30 mouse cellular contexts compared by ENCODE assay signal in genomic region chr19:10685727-10686126, GRCm38 (mm10). TPM values are rescaled to one million over a fixed set of nuclear protein-coding genes. Genes with fewer than 3 reads are reported as not detected.
A peak's percentile ranks its signal among the peaks of the same experiment; 100 is the strongest.
DNase-seq lines count a peak whose midpoint lies in the region; ATAC-seq lines count a peak whose summit lies in the region.
"Had no signal": no experiment of that assay in that cellular context is flagged by ENCODE, and none has a peak within 500 bp of the region (broad histone marks: within the 10 kb centered on the region; RNA-seq: fewer than 3 reads in every experiment).

No protein-coding gene starts in this region.

- 65% methylated on average over 2 of the region's 2 CpGs for WGBS in liver, embryonic 12.5 days (ENCODE audit: insufficient replicate concordance)
- WGBS in liver, embryonic 11.5 days: 82% methylated on average over 2 of the region's 2 CpGs
- WGBS in stomach, embryonic 15.5 days: 60% methylated on average over 2 of the region's 2 CpGs
- whole genome bisulfite sequencing in hindbrain, embryonic 14.5 days: 84% methylated on average over 2 of the region's 2 CpGs

- H3K27ac ChIP-seq in liver, embryonic 12.5 days: peak overlapping the region; percentile 42; the same call in 1 of the 2 replicates
- no peak overlapping the region for H3K27ac ChIP-seq in liver, embryonic 11.5 days (ENCODE audit: low read depth, low read length)
- no peak overlapping the region for H3K27ac ChIP-seq in stomach, embryonic 15.5 days
- no peak overlapping the region for H3K27ac ChIP-seq in hindbrain, embryonic 14.5 days
- H3K27ac ChIP-seq: embryonic facial prominence, embryonic 12.5 days; gastrocnemius, adult 2 months; heart, embryonic 15.5 days; hindbrain, embryonic 10.5 days; hindbrain, embryonic 13.5 days; hindbrain, postnatal 0 days had no signal

- no peaks in the 10 kb centered on the region for H3K9me3 ChIP-seq in liver, embryonic 12.5 days (replicated peaks)
- no peaks in the 10 kb centered on the region for H3K9me3 ChIP-seq in liver, embryonic 11.5 days (ENCODE audit: control insufficient read depth, low read length)
- H3K9me3 ChIP-seq in stomach, embryonic 15.5 days: no peaks in the 10 kb centered on the region
- no peaks in the 10 kb centered on the region for H3K9me3 ChIP-seq in hindbrain, embryonic 14.5 days (ENCODE audit: control insufficient read depth, low read length)
- H3K9me3 ChIP-seq: embryonic facial prominence, embryonic 12.5 days; embryonic facial prominence, embryonic 15.5 days; heart, embryonic 12.5 days; heart, embryonic 15.5 days; hindbrain, embryonic 10.5 days; hindbrain, embryonic 13.5 days had no signal

- H3K9ac ChIP-seq in liver, embryonic 12.5 days: no peak overlapping the region
- H3K9ac ChIP-seq in liver, embryonic 11.5 days (ENCODE audit: low read depth, low read length): no peak overlapping the region
- no peak overlapping the region for H3K9ac ChIP-seq in stomach, embryonic 15.5 days
- H3K9ac ChIP-seq in hindbrain, embryonic 14.5 days: no peak overlapping the region
- H3K9ac ChIP-seq: embryonic facial prominence, embryonic 12.5 days; embryonic facial prominence, embryonic 15.5 days; forebrain, postnatal 0 days; heart, embryonic 12.5 days; heart, embryonic 15.5 days; hindbrain, embryonic 13.5 days had no signal

- H3K4me2 ChIP-seq in liver, embryonic 12.5 days: no peak overlapping the region
- no peak overlapping the region for H3K4me2 ChIP-seq in liver, embryonic 11.5 days
- H3K4me2 ChIP-seq in stomach, embryonic 15.5 days: no peak overlapping the region
- H3K4me2 ChIP-seq in hindbrain, embryonic 14.5 days (replicated peaks): no peak overlapping the region
- H3K4me2 ChIP-seq: embryonic facial prominence, embryonic 12.5 days; embryonic facial prominence, embryonic 15.5 days; heart, embryonic 12.5 days; heart, embryonic 15.5 days; hindbrain, embryonic 13.5 days had no signal

- peak; percentile 10 for DNase-seq in cerebellum, adult 11-12 months
- no peak for DNase-seq in cerebellum, adult 11 months
- no peak for DNase-seq in liver, embryonic 11.5 days (ENCODE audit: low spot score)
- no peak for DNase-seq in layer of hippocampus, adult 8-10 months (ENCODE audit: low spot score in 2 of 2)
- DNase-seq in hindbrain, embryonic 14.5 days (ENCODE audit: low spot score): no peak
- DNase-seq: adrenal gland, adult 8-10 months; adrenal gland, postnatal 25 days; cerebellum, adult 18-20 months; cerebellum, postnatal 10 days; forebrain, postnatal 0 days; gastrocnemius, adult 2 months; gastrocnemius, postnatal 14 days; heart, adult 18-20 months; heart, postnatal 10 days; heart, postnatal 36 days had no signal

- no peaks in the 10 kb centered on the region for H3K36me3 ChIP-seq in liver, embryonic 12.5 days
- H3K36me3 ChIP-seq in liver, embryonic 11.5 days (ENCODE audit: control insufficient read depth, insufficient read depth, low read length): no peaks in the 10 kb centered on the region
- no peaks in the 10 kb centered on the region for H3K36me3 ChIP-seq in stomach, embryonic 15.5 days
- H3K36me3 ChIP-seq in hindbrain, embryonic 14.5 days (replicated peaks; ENCODE audit: control insufficient read depth, insufficient read depth): no peaks in the 10 kb centered on the region
- H3K36me3 ChIP-seq: embryonic facial prominence, embryonic 12.5 days; embryonic facial prominence, embryonic 15.5 days; heart, embryonic 12.5 days; heart, embryonic 15.5 days; hindbrain, embryonic 10.5 days; hindbrain, embryonic 13.5 days had no signal

- no peak for ATAC-seq in liver, embryonic 12.5 days
- no peak for ATAC-seq in liver, embryonic 11.5 days (replicated peaks; ENCODE audit: low FRiP score)
- peak; percentile 68 for ATAC-seq in stomach, embryonic 15.5 days (ENCODE audit: insufficient read depth, low FRiP score, low read depth)
- ATAC-seq in hindbrain, embryonic 14.5 days (ENCODE audit: low FRiP score): no peak
- ATAC-seq: activated CD4-positive, CD25-positive, alpha-beta regulatory T cell, adult 4 months; forebrain, embryonic 14.5 days; forebrain, postnatal 0 days; hindbrain, postnatal 0 days; inflammation-experienced regulatory T-cells, adult 6 months had no signal

- no peak overlapping the region for H3K4me3 ChIP-seq in liver, embryonic 12.5 days
- H3K4me3 ChIP-seq in liver, embryonic 11.5 days (ENCODE audit: low read depth, low read length): no peak overlapping the region
- H3K4me3 ChIP-seq in stomach, embryonic 15.5 days (replicated peaks): no peak overlapping the region
- H3K4me3 ChIP-seq in hindbrain, embryonic 14.5 days (replicated peaks; ENCODE audit: low read length): no peak overlapping the region
- H3K4me3 ChIP-seq: embryonic facial prominence, embryonic 12.5 days; embryonic facial prominence, embryonic 15.5 days; gastrocnemius, adult 2 months; heart, embryonic 12.5 days; heart, embryonic 15.5 days; hindbrain, embryonic 10.5 days; hindbrain, embryonic 13.5 days had no signal

- peaks cover 6% of the 10 kb centered on the region; the same call in 1 of the 2 replicates for H3K27me3 ChIP-seq in liver, embryonic 12.5 days (replicated peaks)
- H3K27me3 ChIP-seq in liver, embryonic 11.5 days (replicated peaks; ENCODE audit: control insufficient read depth, insufficient read depth, low read length): no peaks in the 10 kb centered on the region
- H3K27me3 ChIP-seq in stomach, embryonic 15.5 days (replicated peaks): no peaks in the 10 kb centered on the region
- no peaks in the 10 kb centered on the region for H3K27me3 ChIP-seq in hindbrain, embryonic 14.5 days (ENCODE audit: control insufficient read depth, insufficient read depth, low read length)
- H3K27me3 ChIP-seq: embryonic facial prominence, embryonic 12.5 days; embryonic facial prominence, embryonic 15.5 days; hindbrain, embryonic 13.5 days had no signal

- H3K4me1 ChIP-seq in liver, embryonic 12.5 days: peaks cover 37% of the 10 kb centered on the region
- H3K4me1 ChIP-seq in liver, embryonic 11.5 days (replicated peaks; ENCODE audit: control insufficient read depth, insufficient read depth, low read length): peaks cover 21% of the 10 kb centered on the region
- H3K4me1 ChIP-seq in stomach, embryonic 15.5 days: peaks cover 17% of the 10 kb centered on the region
- H3K4me1 ChIP-seq in hindbrain, embryonic 14.5 days (replicated peaks; ENCODE audit: control insufficient read depth, insufficient read depth, low read length): peaks cover 23% of the 10 kb centered on the region

RNA-seq across cellular contexts. Expression of gene Vps37c, which starts 2.8 kb away (rescaled TPM):
- 14.5 and 14.8 TPM in 2 replicates for polyA plus RNA-seq in liver, embryonic 12.5 days (2016; fragmentation: Nextera tagmentation; extraction: Ambion mirVana)
- polyA plus RNA-seq in liver, embryonic 11.5 days (2014; fragmentation: Nextera tagmentation; extraction: Ambion mirVana): 23.2 TPM in 2 replicates
- polyA plus RNA-seq in stomach, embryonic 15.5 days (2015; fragmentation: Nextera tagmentation; extraction: Ambion mirVana): 34.0 and 40.2 TPM in 2 replicates
- total RNA-seq in layer of hippocampus, adult 8-10 months (2022): 10 to 100 TPM; 18.0 to 22.6 (median 20.7) TPM
- 28.7 and 31.3 TPM in 2 replicates for polyA plus RNA-seq in hindbrain, embryonic 14.5 days (2014; fragmentation: Nextera tagmentation; extraction: Ambion mirVana)

RNA-seq across cellular contexts. Expression of gene Pga5, which starts 7.9 kb away (rescaled TPM):
- 0.08 TPM in 1 of 2 replicates, not detected in the other for polyA plus RNA-seq in liver, embryonic 12.5 days (2016; fragmentation: Nextera tagmentation; extraction: Ambion mirVana)
- polyA plus RNA-seq in liver, embryonic 11.5 days (2014; fragmentation: Nextera tagmentation; extraction: Ambion mirVana): not detected in 2 replicates
- 28.0 and 59.2 TPM in 2 replicates for polyA plus RNA-seq in stomach, embryonic 15.5 days (2015; fragmentation: Nextera tagmentation; extraction: Ambion mirVana)
- not detected for total RNA-seq in layer of hippocampus, adult 8-10 months (2022)
- polyA plus RNA-seq in hindbrain, embryonic 14.5 days (2014; fragmentation: Nextera tagmentation; extraction: Ambion mirVana): not detected in 2 replicates
- total RNA-seq: adrenal gland, adult 8-10 months; adrenal gland, postnatal 25 days; forebrain, postnatal 0 days; gastrocnemius, adult 2 months; gastrocnemius, postnatal 14 days; gastrocnemius, postnatal 4 days; heart, adult 18-20 months; heart, postnatal 10 days; heart, postnatal 36 days; hindbrain, postnatal 0 days had no signal
- polyA plus RNA-seq: activated CD4-positive, CD25-positive, alpha-beta regulatory T cell, adult 4 months; embryonic facial prominence, embryonic 12.5 days; embryonic facial prominence, embryonic 15.5 days; forebrain, embryonic 11.5 days; forebrain, embryonic 14.5 days; forebrain, postnatal 0 days; heart, embryonic 12.5 days; heart, embryonic 15.5 days; hindbrain, embryonic 10.5 days; hindbrain, embryonic 13.5 days; hindbrain, postnatal 0 days; inflammation-experienced regulatory T-cells, adult 6 months had no signal

RNA-seq across cellular contexts. Expression of gene Vwce, which starts 51.7 kb away (rescaled TPM):
- 6.2 and 7.6 TPM in 2 replicates for polyA plus RNA-seq in liver, embryonic 12.5 days (2016; fragmentation: Nextera tagmentation; extraction: Ambion mirVana)
- polyA plus RNA-seq in liver, embryonic 11.5 days (2014; fragmentation: Nextera tagmentation; extraction: Ambion mirVana): 7.8 and 10.4 TPM in 2 replicates
- polyA plus RNA-seq in stomach, embryonic 15.5 days (2015; fragmentation: Nextera tagmentation; extraction: Ambion mirVana): 2.3 and 3.2 TPM in 2 replicates
- under 1 TPM; 0.64 to 0.96 (median 0.86) TPM for total RNA-seq in layer of hippocampus, adult 8-10 months (2022)
- 0.64 and 1.1 TPM in 2 replicates for polyA plus RNA-seq in hindbrain, embryonic 14.5 days (2014; fragmentation: Nextera tagmentation; extraction: Ambion mirVana)
- total RNA-seq: gastrocnemius, adult 2 months; heart, postnatal 36 days had no signal

RNA-seq across cellular contexts. Expression of gene Cd5, which starts 53.1 kb away (rescaled TPM):
- polyA plus RNA-seq in liver, embryonic 12.5 days (2016; fragmentation: Nextera tagmentation; extraction: Ambion mirVana): 0.24 TPM in 1 of 2 replicates, not detected in the other
- 0.05 TPM in 1 of 2 replicates, not detected in the other for polyA plus RNA-seq in liver, embryonic 11.5 days (2014; fragmentation: Nextera tagmentation; extraction: Ambion mirVana)
- polyA plus RNA-seq in stomach, embryonic 15.5 days (2015; fragmentation: Nextera tagmentation; extraction: Ambion mirVana): 0.85 and 1.9 TPM in 2 replicates
- under 1 TPM in 3 of 4 experiments, not detected in 1; 0.14 to 0.59 (median 0.58) TPM for total RNA-seq in layer of hippocampus, adult 8-10 months (2022)
- polyA plus RNA-seq in hindbrain, embryonic 14.5 days (2014; fragmentation: Nextera tagmentation; extraction: Ambion mirVana): 0.31 TPM in 2 replicates
- total RNA-seq: ES-E14; gastrocnemius, adult 2 months; gastrocnemius, postnatal 14 days had no signal

Comparison
In these comparisons a context has a peak if more than half of its experiments do, and no peak if none do; other contexts are left out.
1. RNA of gene Pga5, which starts 7.9 kb away (polyA plus RNA-seq): 28.0 to 59.2 TPM in stomach, embryonic 15.5 days; 0.08 TPM in liver, embryonic 12.5 days, not detected in liver, embryonic 11.5 days and not detected in hindbrain, embryonic 14.5 days; every median in the first group is over 10 times any median in the second.